Mouse (Mus musculus): Measurements from ENCODE around the gene Tom1l2.

Tom1l2 gene

GRCm38 (mm10) chr11:60352559-60353411, at the start of gene Tom1l2, which contains the start of gene Drc3:
Gene Tom1l2, minus strand, starts transcription at chr11:60352905.
Gene Drc3, plus strand, starts transcription at chr11:60353329.
- peak; percentile 100 for DNase-seq (ENCODE audit: low read depth, low spot score)

DNA sequence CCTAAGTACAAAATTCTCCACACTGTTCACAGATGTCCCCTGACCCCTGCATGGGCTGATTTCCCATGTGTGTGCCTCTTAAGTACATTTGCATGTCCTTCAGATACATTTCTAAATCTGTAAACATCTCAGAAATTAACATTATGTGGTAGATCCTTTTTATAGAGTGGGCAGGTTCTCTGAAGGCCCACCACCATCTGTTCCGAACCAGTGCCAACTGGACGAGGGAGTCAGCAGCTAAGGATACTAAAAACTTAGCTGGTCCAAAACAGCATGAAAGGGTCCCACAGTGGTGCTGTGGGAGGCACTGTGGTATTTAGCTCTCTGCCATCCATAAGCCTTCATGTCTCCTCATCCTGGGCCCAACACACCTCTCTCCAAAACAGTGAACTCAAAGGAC, 44.5 kb upstream of the Tom1l2 start:
- no peak for DNase-seq (ENCODE audit: low read depth, low spot score)

DNA sequence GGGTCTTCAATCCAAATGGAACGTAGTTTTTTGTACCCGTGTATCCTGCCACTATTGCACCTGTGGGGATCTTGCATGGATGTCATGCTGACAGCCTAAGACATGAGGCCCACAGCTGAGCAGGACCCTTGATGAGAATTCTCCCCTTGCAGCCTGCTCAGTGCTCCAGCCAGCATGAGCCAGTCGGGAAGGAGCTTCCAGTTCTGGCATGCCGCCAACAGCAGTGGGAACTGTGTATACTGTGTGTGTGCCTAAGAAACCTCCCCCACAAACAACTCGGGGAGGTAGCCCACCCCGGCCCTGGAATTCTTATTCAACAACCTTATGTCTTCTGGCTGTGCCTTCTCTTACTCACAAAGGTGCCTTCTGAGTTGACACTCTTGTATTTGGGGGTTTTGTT, 43.8 kb upstream of the Tom1l2 start:
- DNase-seq (ENCODE audit: low read depth, low spot score): no peak

DNA sequence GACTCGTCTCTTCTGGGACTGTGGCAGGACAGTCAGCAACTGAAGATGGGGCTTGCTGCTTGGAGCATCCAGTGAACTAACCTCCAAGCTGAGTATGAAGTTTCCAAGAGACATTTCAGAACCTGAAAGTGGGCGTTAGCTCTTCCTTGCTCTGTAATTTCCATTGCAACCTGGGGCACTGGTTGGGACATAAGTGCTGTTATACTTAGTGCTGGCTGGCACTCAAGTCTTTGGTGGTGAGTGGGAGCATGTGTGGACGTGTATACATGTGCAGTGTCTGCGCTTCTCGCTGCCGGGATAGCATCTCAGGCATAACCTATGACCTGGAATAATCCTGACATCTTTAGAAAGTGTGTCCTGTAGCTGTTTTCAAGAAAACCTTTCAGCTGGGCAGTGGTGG, 38.6 kb upstream of the Tom1l2 start:
- no peak for DNase-seq (ENCODE audit: low read depth, low spot score)

DNA sequence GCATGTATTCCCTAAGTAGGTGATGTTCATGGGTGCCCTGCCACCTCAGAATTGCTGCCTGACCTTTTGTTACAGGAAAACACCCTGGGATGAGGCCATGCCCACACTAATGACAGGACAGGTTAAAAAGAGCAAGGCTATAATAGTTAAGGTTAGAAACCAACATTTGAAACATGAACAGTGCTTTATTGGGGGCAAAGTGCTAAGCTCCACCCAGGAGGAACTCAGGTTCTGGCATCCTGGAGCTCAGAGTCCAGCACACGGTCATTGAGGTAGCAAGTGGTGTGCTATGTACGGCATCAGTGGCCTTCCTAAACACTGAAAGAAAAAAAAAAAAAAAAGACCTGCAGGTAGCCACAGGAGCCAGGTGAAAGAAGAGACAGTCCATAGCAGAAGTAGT, 35.2 kb upstream of the Tom1l2 start:
- no peak for DNase-seq (ENCODE audit: low read depth, low spot score)

DNA sequence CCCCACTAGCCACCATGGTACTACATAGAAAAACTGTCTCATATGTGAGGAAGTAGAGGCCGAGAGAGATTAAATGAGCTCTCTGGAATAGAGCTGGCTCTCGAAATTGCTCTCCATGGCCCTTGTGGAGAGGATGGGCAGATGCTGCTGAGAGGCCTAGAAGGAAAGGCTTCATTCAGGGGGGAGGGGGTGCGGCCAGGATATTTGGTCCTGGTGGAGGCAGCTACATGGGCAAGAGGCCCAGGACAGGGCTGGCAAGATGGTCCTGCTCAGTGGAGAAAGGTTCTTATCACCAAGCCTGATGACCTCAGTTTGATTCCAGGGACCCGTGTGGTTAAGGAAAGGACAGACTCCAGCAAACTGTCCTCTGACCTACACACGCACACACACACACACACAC, 33.2 kb upstream of the Tom1l2 start:
- no peak for DNase-seq (ENCODE audit: low read depth, low spot score)

DNA sequence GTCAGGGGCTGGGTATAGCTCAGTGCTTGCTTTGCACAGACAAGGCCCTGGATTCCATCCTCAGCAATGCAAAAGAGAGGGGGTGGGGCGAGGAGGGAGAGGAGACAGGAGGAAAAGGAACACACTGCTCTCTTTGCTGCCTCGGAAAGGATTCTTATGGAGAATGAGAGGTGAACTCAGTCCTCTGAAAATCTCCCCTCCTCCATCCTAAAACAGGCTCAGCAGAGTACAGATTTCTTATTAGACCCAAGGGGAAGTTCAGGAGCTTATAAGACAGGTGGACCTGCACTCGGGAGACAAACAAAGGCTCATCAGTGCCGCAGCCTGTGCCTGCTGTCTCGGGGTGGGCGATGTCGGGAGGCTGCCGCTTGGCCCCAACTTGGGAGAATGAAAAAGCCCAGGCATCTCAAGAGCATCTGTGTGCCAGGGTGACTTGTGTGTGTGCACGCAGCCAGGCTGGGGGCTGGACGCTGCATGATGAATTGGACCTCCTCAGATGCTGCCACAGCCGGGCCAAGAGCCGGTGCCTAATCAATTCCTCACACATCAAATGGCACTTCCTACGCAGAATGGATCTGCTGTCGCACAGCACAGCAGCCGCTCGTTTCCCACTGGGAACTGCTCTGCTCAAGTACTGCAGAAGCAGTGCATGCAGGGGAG, 32.2 kb upstream of the Tom1l2 start:
- no peak for DNase-seq (ENCODE audit: low read depth, low spot score)

GRCm38 (mm10) chr11:60383518-60383917, 30.8 kb upstream of the Tom1l2 start:
- DNase-seq (ENCODE audit: low read depth, low spot score): no peak

- DNase-seq (ENCODE audit: low read depth, low spot score): no peak
These were observed 21.8 kb upstream of the Tom1l2 start for GRCm38 (mm10) chr11:60374481-60374880.

DNA sequence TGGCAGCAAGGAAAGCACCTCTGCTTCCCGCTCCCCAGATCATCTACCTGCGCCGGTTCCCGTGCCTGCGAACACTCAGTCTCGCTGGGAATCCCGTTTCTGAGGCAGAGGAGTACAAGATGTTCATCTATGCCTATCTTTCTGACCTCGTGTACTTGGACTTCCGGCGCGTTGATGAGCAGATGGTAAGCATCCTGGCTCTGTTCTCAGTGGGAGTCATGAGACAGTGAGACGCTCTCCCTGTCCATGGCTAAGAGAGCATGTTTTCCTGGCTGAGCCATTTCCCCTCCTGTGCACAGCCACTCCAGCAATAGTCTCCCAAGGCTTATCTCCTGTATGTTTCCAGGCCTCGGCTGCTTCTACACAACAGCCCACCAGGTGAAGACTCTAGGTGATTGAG, 17.7 kb upstream of the Tom1l2 start:
- DNase-seq (ENCODE audit: low read depth, low spot score): no peak

DNA sequence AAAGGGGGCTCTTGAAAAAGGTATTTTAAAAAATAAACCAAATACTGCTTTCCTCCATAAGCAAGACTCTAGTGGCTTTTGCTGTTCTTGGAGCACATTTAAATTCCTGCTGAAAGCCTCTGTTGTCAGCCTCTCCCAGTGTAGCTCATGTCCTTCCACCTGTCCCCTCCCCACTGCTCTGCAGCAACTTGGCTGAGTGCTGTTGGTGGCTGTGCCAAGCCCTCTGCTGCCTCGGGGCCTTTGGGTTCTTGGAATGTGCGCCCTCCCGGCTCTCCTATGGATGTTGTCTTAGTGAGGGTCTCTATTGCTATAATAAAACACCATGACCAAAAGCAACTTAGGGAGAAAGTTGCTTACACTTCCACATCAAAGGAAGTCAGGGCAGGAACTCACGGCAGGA, 16.7 kb upstream of the Tom1l2 start:
- DNase-seq (ENCODE audit: low read depth, low spot score): no peak

GRCm38 (mm10) chr11:60368909-60369308, 16.2 kb upstream of the Tom1l2 start:
- DNase-seq (ENCODE audit: low read depth, low spot score): no peak

- no peak for DNase-seq (ENCODE audit: low read depth, low spot score)
These were observed 14.6 kb upstream of the Tom1l2 start for GRCm38 (mm10) chr11:60367256-60367655.

- no peak for DNase-seq (ENCODE audit: low read depth, low spot score)
These were observed 13.7 kb upstream of the Tom1l2 start for GRCm38 (mm10) chr11:60366239-60367019.

GRCm38 (mm10) chr11:60360631-60361201, 8.0 kb upstream of the Tom1l2 start:
- no peak for DNase-seq (ENCODE audit: low read depth, low spot score)

GRCm38 (mm10) chr11:60359936-60360335, 7.2 kb upstream of the Tom1l2 start:
- no peak for DNase-seq (ENCODE audit: low read depth, low spot score)

- DNase-seq (ENCODE audit: low read depth, low spot score): no peak
These were observed 6.4 kb upstream of the Tom1l2 start for GRCm38 (mm10) chr11:60359138-60359537.

GRCm38 (mm10) chr11:60358548-60358947, 5.8 kb upstream of the Tom1l2 start:
- DNase-seq (ENCODE audit: low read depth, low spot score): no peak

GRCm38 (mm10) chr11:60357116-60357515, 4.4 kb upstream of the Tom1l2 start:
- DNase-seq (ENCODE audit: low read depth, low spot score): peak; percentile 73

DNA sequence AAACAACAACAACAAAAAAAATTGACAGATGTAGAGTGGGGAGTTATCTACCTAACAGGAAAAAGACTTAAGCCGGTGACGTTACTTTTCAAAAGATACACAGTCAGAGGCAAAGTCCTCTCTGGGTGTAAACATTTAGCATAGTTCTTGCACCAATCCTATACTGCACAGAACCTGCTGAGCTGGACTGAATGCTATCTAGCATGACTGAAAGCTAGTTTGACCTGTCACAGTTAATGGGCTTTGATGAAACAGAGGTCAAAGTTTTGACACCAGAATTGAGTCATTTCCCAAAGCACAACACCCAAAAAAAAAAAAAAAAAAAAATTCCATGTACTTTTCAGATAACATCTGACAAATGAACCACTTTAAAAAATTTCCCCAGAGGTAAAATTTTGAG, 3.2 kb upstream of the Tom1l2 start:
- DNase-seq (ENCODE audit: low read depth, low spot score): peak; percentile 22

DNA sequence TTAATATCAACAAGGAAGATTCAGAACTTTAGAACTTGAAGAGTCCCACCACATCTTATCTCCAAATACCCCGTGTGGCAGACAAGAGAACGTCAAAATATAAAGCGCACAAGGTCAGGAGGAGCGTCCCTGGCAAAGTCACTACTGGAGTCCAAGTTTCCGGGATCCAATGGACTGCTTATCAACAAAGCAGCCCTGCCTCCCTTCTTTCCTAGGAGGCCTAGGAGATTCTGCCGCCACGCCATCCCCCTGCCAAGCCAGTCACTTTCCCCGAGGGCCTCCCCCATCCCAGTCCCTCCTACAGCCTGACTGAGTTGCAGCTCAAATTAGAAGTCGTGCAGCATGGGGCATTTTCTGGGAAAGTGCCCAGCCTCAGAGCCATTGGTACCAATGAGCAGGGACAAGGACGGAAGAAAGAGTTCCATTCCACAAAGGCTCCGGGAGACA, 757 bp downstream of the Tom1l2 start:
- DNase-seq (ENCODE audit: low read depth, low spot score): peak; percentile 54

- DNase-seq (ENCODE audit: low read depth, low spot score): peak; percentile 71
These were observed 1.3 kb downstream of the Tom1l2 start for GRCm38 (mm10) chr11:60351388-60351787.
